Comparison of ENCODE assay signal across 25 mouse cellular contexts in the genomic region with DNA sequence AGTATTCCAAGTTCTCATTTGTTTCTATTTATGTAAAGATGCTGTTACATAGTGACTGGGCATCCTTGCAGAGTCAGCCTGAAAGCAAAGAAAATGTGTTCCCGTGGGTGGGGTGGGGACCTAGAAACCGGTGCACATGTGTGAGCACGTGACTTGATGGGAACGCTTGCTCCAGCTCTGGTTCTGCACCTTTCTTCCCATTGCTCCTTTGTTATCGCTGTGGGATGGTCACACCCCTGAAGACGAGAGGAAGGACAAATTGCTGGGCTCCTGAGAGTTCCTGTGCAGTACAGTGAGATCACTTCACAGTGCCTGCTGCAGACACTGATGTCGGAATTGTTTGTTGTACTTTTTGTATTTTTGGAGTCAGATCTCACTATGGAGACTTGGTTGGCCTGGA. TPM values are rescaled to one million over a fixed set of nuclear protein-coding genes. Genes with fewer than 3 reads are reported as not detected.
A peak's percentile ranks its signal among the peaks of the same experiment; 100 is the strongest.
DNase-seq lines count a peak whose midpoint lies in the region.
"Had no signal": no experiment of that assay in that cellular context is flagged by ENCODE, and none has a peak within 500 bp of the region (broad histone marks: within the 10 kb centered on the region; RNA-seq: fewer than 3 reads in every experiment).

No protein-coding gene starts in this region.

- DNase-seq in ES-CJ7 (ENCODE audit: low read depth, low spot score) = peak; percentile 4
- DNase-seq in R1 (ENCODE audit: low read depth, low spot score) = peak; percentile 54
- peak; percentile 63 for DNase-seq in ZHBTc4 (ENCODE audit: low read depth, low spot score)
- DNase-seq in left cerebral cortex, adult 11 months (ENCODE audit: low spot score) = no peak
- DNase-seq in kidney, postnatal 10 days = no peak
- DNase-seq in heart, postnatal 4 days = no peak
- DNase-seq: adrenal gland, adult 2 months; adrenal gland, adult 8-10 months; adrenal gland, postnatal 10 days; adrenal gland, postnatal 14 days; adrenal gland, postnatal 25 days; adrenal gland, postnatal 36 days; B cell, adult 2 months; cerebellum, adult 11 months; cerebellum, adult 11-12 months; cerebellum, adult 18-20 months; cerebellum, adult 2 months; cerebellum, adult 8-10 months; cerebellum, adult 9-10 months had no signal

RNA-seq across cellular contexts. Expression of gene Ndufaf5, which starts 33.3 kb away (rescaled TPM):
- 10 to 100 TPM; 32.7 to 37.4 TPM for total RNA-seq in heart, postnatal 4 days (2021)

RNA-seq across cellular contexts. Expression of gene Esf1, which starts 33.4 kb away (rescaled TPM):
- total RNA-seq in heart, postnatal 4 days (2021) = 10 to 100 TPM; 16.0 to 17.7 TPM

RNA-seq across cellular contexts. Expression of gene Gm17374, which starts 51.9 kb away (rescaled TPM):
- not detected for total RNA-seq in heart, postnatal 4 days (2021)
- total RNA-seq: adrenal gland, adult 18-20 months; adrenal gland, adult 2 months; adrenal gland, adult 8-10 months; adrenal gland, postnatal 10 days; adrenal gland, postnatal 14 days; adrenal gland, postnatal 25 days; adrenal gland, postnatal 36 days; adrenal gland, postnatal 4 days; CH12.LX; ES-E14; G1E; MEL had no signal

Comparison
In these comparisons a context has a peak if more than half of its experiments do, and no peak if none do; other contexts are left out.
1. DNase-seq: peak in ES-CJ7 (single experiment), R1 (single experiment) and ZHBTc4 (single experiment); none in left cerebral cortex, adult 11 months (single experiment), kidney, postnatal 10 days (single experiment) and heart, postnatal 4 days (single experiment).